Mouse (Mus musculus) liver, embryonic 11.5 days (tissue): ENCODE measurements around the gene Cops4. TPM values are rescaled to one million over a fixed set of nuclear protein-coding genes. Genes with fewer than 3 reads are reported as not detected.

Source experiments
- ATAC-seq: fragments of 200-750 bp; cut with Nextera tagmentation; replicated peaks from 2 replicates; pipeline ENCODE4 v1.8.0; 2017; ENCODE audit warnings: moderate number of reproducible peaks, mild to moderate bottlenecking, moderate TSS enrichment, moderate library complexity; ENCODE audit not compliant: low FRiP score
- DNase-seq: peaks from one replicate; pipeline ENCODE4 v3.0.0-alpha.2; 2017; ENCODE audit warnings: low spot score
- H3K27ac ChIP-seq: fragments of 300-500 bp; sonication (generic); 2 replicates; pipeline ENCODE4 v1.5.1; 2014; ENCODE audit warnings: mild to moderate bottlenecking, low read depth, low read length, control low read depth
- H3K27me3 ChIP-seq: fragments of 300-500 bp; sonication (generic); replicated peaks from 2 replicates; pipeline ENCODE4 v1.6.1; 2014; ENCODE audit warnings: low read length, mixed read lengths; ENCODE audit not compliant: control insufficient read depth, insufficient read depth
- H3K36me3 ChIP-seq: fragments of 300-500 bp; sonication (generic); 2 replicates; pipeline ENCODE4 v1.6.1; 2014; ENCODE audit warnings: mild to moderate bottlenecking, low read length, moderate library complexity, mixed read lengths; ENCODE audit not compliant: control insufficient read depth, insufficient read depth
- H3K4me1 ChIP-seq: fragments of 300-500 bp; sonication (generic); replicated peaks from 2 replicates; pipeline ENCODE4 v1.6.1; 2014; ENCODE audit warnings: low read length, mixed read lengths; ENCODE audit not compliant: control insufficient read depth, insufficient read depth
- H3K4me2 ChIP-seq: fragments of 300-500 bp; sonication (generic); 2 replicates; pipeline ENCODE4 v1.6.1; 2014; ENCODE audit warnings: mild to moderate bottlenecking, control low read depth, moderate library complexity
- H3K4me3 ChIP-seq: fragments of 300-500 bp; sonication (generic); 2 replicates; pipeline ENCODE4 v1.5.1; 2014; ENCODE audit warnings: low read depth, low read length, control low read depth
- H3K9ac ChIP-seq: fragments of 300-500 bp; sonication (generic); 2 replicates; pipeline ENCODE4 v1.6.1; 2014; ENCODE audit warnings: low read depth, low read length, control low read depth
- H3K9me3 ChIP-seq: fragments of 300-500 bp; sonication (generic); 2 replicates; pipeline ENCODE4 v1.6.1; 2016; ENCODE audit warnings: low read length, inconsistent platforms, mixed read lengths; ENCODE audit not compliant: control insufficient read depth
- WGBS: fragments of 180-500 bp; shearing (Covaris S2); extraction: QIAGEN DNeasy Blood & Tissue Kit; methylation state at CpG from one replicate; pipeline ENCODE4 v1.1.7; 2014; 5-methylcytosine and 5-hydroxymethylcytosine counted together
- polyA plus RNA-seq: library from polyadenylated mRNA; unstranded; fragments of >200 nt; fragmentation: Nextera tagmentation; extraction: Ambion mirVana; gene quantifications from 2 replicates; pipeline ENCODE4 v1.2.1, GENCODE M21; 2014

Cops4 gene
- polyA plus RNA-seq, 1 experiment from 2014 or later: 166 TPM

DNA sequence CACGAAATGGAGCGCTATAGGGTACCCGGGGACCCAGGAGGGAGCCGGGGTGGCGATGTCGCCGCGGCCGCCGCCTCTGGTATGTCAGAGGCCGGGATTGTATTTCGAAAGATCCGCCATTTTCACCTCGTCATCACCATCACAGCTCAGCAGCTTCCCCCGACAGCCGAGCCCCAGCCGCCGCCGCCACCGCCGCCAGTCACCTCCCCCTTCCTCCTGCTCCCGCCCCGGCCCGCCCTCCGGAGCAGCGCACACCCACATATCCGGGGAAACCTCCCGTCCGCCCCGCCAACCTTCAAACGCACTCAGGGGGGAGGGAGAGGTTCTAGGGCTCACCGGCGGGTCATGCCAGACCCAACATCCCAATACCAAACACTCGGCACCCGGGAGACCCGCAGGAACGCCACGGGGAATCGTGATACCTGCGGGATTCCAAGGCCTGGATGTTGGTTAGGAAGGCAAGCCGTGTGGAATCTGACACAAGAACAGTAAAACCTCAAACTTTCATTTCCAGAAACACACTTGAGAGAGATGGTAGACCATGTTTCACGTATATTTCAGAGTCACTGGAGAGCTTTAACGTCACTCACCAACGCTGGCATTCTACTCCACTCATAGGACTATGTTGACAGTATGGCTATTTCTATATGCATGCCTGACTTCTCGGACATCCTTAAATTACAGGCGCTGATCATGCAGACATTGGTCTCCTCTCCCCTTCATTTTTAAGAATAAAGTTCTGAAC, 19.5 kb upstream of the Cops4 start:
- ATAC-seq (peak; percentile 83), DNase-seq (peak; percentile 86)
- Histone ChIP-seq H3K9ac (peak overlapping the region; percentile 83), H3K27me3 (no peaks in the 10 kb centered on the region), H3K4me3 (peak overlapping the region; percentile 80), H3K27ac (peak overlapping the region; percentile 75), H3K4me1 (peaks cover 20% of the 10 kb centered on the region), H3K9me3 (no peaks in the 10 kb centered on the region), H3K36me3 (no peaks in the 10 kb centered on the region), H3K4me2 (peak overlapping the region; percentile 92)
- whole genome bisulfite sequencing: under 1% methylated on average over 44 of the region's 46 CpGs

DNA sequence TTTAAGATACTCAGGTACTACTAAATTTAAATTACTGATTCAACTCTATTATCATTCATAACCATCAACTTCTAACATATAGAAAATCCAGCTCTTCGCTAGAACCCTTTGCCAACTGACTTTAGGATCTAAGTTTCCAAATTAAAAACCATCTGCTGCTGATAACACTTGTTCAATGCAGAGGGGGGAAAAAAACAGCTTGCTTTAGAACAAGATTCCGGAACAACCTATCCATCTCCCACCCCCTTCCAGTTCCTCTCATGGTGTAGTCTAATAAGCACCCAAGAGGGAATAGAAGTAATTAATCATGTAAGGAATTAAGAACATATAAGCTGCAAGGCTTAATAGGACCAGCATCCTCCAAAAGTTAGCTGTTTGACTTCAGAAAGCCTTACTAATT, 18.9 kb upstream of the Cops4 start:
- H3K27me3 ChIP-seq: no peaks in the 10 kb centered on the region
- H3K27ac ChIP-seq: peak overlapping the region; percentile 75; the same call in 1 of the 2 replicates
- peak overlapping the region; percentile 80 for H3K4me3 ChIP-seq
- ATAC-seq (no peak), DNase-seq (no peak)
- H3K4me1 ChIP-seq: peaks cover 20% of the 10 kb centered on the region
- H3K9ac ChIP-seq: peak overlapping the region; percentile 79
- 17% methylated on average over 2 of the region's 2 CpGs for WGBS
- H3K9me3 ChIP-seq: no peaks in the 10 kb centered on the region
- peak overlapping the region; percentile 92 for H3K4me2 ChIP-seq
- no peaks in the 10 kb centered on the region for H3K36me3 ChIP-seq

DNA sequence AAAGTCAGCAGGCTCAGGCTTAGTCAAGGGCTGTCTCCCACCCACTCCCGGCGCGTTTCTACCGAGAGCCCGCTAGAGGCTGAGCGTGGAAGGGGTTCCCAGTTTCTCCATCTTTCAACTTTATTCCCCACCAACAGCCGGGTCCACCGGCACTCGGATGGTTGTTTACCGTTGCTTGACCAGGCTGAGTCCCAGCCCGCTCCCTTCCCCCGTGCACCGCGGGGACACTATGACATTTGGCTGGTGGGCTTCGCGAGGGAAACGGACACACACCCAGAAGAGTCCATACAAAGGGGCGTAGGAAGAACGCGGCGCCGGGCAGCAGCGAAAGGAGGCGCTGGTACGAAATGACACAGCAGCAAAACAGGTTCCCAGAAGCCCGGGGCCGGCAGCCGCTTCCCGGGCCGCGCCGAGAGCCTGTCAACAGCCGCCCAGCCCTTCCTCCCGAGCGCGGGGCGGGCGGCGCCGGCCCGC, 18.2 kb upstream of the Cops4 start:
- no peaks in the 10 kb centered on the region for H3K27me3 ChIP-seq
- H3K4me3 ChIP-seq: peak overlapping the region; percentile 80
- WGBS: under 1% methylated on average over 39 of the region's 41 CpGs
- ATAC-seq: peak; percentile 32
- peak overlapping the region; percentile 92 for H3K4me2 ChIP-seq
- H3K27ac ChIP-seq: peak overlapping the region; percentile 94
- H3K9me3 ChIP-seq: no peaks in the 10 kb centered on the region
- peaks cover 20% of the 10 kb centered on the region for H3K4me1 ChIP-seq
- peak overlapping the region; percentile 79 for H3K9ac ChIP-seq
- DNase-seq: peak; percentile 68
- no peaks in the 10 kb centered on the region for H3K36me3 ChIP-seq

DNA sequence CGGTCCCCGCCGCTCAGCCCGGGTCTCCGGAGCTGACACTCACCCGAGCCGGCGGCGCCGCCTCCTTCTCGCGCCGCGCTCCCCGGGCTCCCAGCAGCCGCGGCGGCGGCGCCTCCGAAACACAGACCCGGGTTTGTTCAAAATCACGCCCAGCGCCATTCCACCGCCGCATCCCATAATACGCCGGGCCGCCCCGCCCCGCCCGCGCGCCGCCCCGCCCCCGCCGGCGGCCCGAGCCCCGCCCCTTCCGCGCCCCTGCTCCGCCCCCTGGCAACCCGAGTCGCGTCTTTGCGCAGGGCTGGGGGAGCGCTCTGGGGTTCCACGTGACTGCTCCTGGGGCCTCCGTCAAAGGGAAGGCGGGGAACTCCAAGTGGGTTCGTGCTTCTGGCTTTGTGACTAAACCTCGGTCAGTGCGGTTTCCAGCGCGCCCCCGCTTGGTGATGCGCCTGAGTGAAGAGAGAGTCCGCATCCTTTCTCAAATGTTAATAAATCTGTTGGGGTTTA, 17.6 kb upstream of the Cops4 start, which contains the start of gene Lin54:
Lin54 (minus strand) TSS at position 182 of the 504 bp plus-strand sequence.
- ATAC-seq: peak; percentile 89
- DNase-seq: peak; percentile 92
- no peaks in the 10 kb centered on the region for H3K27me3 ChIP-seq
- H3K9me3 ChIP-seq: no peaks in the 10 kb centered on the region
- H3K4me3 ChIP-seq: peak within 1 kb of the TSS; percentile 80
- H3K36me3 ChIP-seq: no peaks in the 10 kb centered on the region
- peaks cover 16% of the 10 kb centered on the region for H3K4me1 ChIP-seq
- H3K9ac ChIP-seq: peak within 1 kb of the TSS; percentile 79
- peak within 1 kb of the TSS; percentile 94 for H3K27ac ChIP-seq
- H3K4me2 ChIP-seq: peak within 1 kb of the TSS; percentile 92
- under 1% methylated on average over 34 of the region's 60 CpGs for WGBS

DNA sequence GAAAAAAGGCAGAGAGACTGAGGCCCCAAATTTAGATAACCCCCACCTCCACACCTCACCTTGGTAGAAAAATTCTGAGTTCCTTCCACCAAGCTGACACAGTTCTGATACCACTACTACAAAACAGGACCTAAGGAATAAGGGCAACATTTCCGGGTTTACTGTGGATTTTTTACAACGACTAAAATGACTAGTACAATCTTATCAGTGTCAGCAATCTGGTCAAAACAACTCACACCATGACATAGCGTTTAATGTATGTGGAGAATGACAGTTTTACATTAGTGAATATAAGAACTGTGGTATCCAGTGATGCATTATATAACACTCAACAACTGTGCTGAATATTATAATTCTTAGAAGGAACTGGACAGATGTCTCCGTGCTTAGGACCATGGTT, 16.8 kb upstream of the Cops4 start:
- peak overlapping the region; percentile 76 for H3K4me2 ChIP-seq

DNA sequence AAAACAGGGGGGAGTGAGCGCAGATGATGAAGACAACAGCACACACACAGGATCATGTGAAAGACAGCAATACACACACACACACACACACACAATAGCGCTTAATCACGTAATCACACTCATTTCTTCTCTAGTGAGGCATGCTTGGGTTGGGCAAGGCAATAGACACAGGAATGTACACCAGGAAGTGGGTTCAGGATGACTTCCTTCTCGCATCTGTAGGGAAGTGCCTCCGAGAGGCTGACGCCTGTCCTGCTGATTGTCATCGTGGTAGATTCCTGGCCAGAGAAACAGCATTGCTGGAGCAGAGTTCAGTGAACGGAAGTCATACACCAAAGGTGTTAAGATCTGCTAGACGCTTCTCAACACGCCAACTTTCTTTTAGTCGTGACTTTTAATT, 8.9 kb upstream of the Cops4 start:
- Histone ChIP-seq H3K9ac (no peak overlapping the region), H3K4me1 (no peaks in the 10 kb centered on the region), H3K9me3 (no peaks in the 10 kb centered on the region), H3K4me3 (no peak overlapping the region), H3K27me3 (no peaks in the 10 kb centered on the region), H3K36me3 (no peaks in the 10 kb centered on the region), H3K4me2 (0 out of 2 replicates have a peak overlapping the region, but pooled peaks have one; percentile 3), H3K27ac (no peak overlapping the region)
- 40% methylated on average over 11 of the region's 11 CpGs for WGBS
- DNase-seq (no peak), ATAC-seq (no peak)

More for the DNA sequence above, 16.8 kb upstream of the Cops4 start:
- DNase-seq (no peak), ATAC-seq (no peak)
- Histone ChIP-seq H3K4me3 (no peak overlapping the region), H3K9ac (no peak overlapping the region), H3K4me1 (peaks cover 16% of the 10 kb centered on the region), H3K27ac (0 out of 2 replicates have a peak overlapping the region, but pooled peaks have one; percentile 13), H3K36me3 (no peaks in the 10 kb centered on the region), H3K9me3 (no peaks in the 10 kb centered on the region), H3K27me3 (no peaks in the 10 kb centered on the region)
- WGBS: 62% methylated on average over 4 of the region's 4 CpGs

- Histone ChIP-seq H3K4me1 (no peaks in the 10 kb centered on the region), H3K27me3 (no peaks in the 10 kb centered on the region), H3K4me3 (no peak overlapping the region), H3K36me3 (no peaks in the 10 kb centered on the region), H3K27ac (no peak overlapping the region), H3K4me2 (no peak overlapping the region), H3K9ac (no peak overlapping the region), H3K9me3 (no peaks in the 10 kb centered on the region)
- DNase-seq (no peak), ATAC-seq (no peak)
Observed at GRCm38 (mm10) chr5:100512576-100512975, 5.5 kb upstream of the Cops4 start.

- no peaks in the 10 kb centered on the region for H3K36me3 ChIP-seq
- peak overlapping the region; percentile 81 for H3K4me2 ChIP-seq
- H3K4me1 ChIP-seq: peaks cover 5% of the 10 kb centered on the region
- WGBS: 7% methylated on average over 5 of the region's 5 CpGs
- H3K27me3 ChIP-seq: no peaks in the 10 kb centered on the region
- no peak overlapping the region for H3K27ac ChIP-seq
- H3K4me3 ChIP-seq: peak overlapping the region; percentile 76
- ATAC-seq (no peak), DNase-seq (no peak)
- H3K9ac ChIP-seq: peak overlapping the region; percentile 71
- no peaks in the 10 kb centered on the region for H3K9me3 ChIP-seq
Observed at GRCm38 (mm10) chr5:100519027-100519411, 910 bp downstream of the Cops4 start.

DNA sequence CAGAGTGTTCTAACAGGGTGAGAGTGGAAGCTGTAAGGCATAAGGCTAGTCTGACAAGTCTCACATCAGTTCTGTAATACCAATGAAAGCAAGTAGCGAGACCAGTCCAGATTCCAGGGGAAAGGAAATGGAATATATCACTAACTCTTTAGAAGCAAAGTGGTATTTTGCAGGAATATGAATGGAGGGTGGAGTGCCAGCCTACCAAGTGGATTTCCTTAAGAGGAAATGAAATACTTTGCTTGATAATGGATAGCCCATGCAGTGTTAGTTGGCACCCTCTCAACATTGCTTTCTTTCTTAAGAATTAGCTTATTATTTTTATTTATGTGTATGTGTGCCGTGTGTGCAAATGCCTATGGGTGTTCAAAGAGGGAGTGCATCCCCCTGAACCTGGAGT, 2.1 kb downstream of the Cops4 start:
- no peak overlapping the region for H3K27ac ChIP-seq
- no peak for DNase-seq
- H3K9ac ChIP-seq: no peak overlapping the region
- peaks cover 5% of the 10 kb centered on the region for H3K4me1 ChIP-seq
- no peak overlapping the region for H3K4me3 ChIP-seq
- ATAC-seq: no peak
- no peaks in the 10 kb centered on the region for H3K9me3 ChIP-seq
- H3K27me3 ChIP-seq: no peaks in the 10 kb centered on the region
- H3K36me3 ChIP-seq: no peaks in the 10 kb centered on the region
- peak overlapping the region; percentile 81 for H3K4me2 ChIP-seq
- 89% methylated on average over 2 of the region's 2 CpGs for WGBS
